ENCODE assay signal across 22 mouse cellular contexts in genomic region chr16:42505107-42505506, GRCm38 (mm10).
DNase-seq lines count a peak whose midpoint lies in the region; ATAC-seq and TF ChIP-seq lines count a peak whose summit lies in the region.
"Had no signal": no experiment of that assay in that cellular context is flagged by ENCODE, and none has a peak within 500 bp of the region (broad histone marks: within the 10 kb centered on the region; RNA-seq: fewer than 3 reads in every experiment).

No protein-coding gene starts in this region.

- DNase-seq in lung, adult 2 months = no peak
- peak; percentile 66 for DNase-seq in lung, postnatal 0 days (ENCODE audit: low spot score)
- peak; percentile 45 for DNase-seq in lung, postnatal 10 days
- peak; percentile 50 for DNase-seq in lung, postnatal 36 days
- DNase-seq in kidney, adult 9 months = no peak
- DNase-seq: adrenal gland, adult 2 months; adrenal gland, postnatal 10 days; adrenal gland, postnatal 25 days; cerebellum, adult 11 months; cerebellum, adult 18-20 months; cerebellum, adult 8-10 months; cerebellum, adult 9-11 months; cerebellum, postnatal 14 days; cerebellum, postnatal 36 days; embryo, embryonic 11 days had no signal

- H3K27ac ChIP-seq in lung, embryonic 16.5 days (ENCODE audit: low read length) = no peak overlapping the region
- no peak overlapping the region for H3K27ac ChIP-seq in lung, postnatal 0 days (ENCODE audit: low read length)
- H3K27ac ChIP-seq in intestine, embryonic 16.5 days (ENCODE audit: low read length) = no peak overlapping the region
- H3K27ac ChIP-seq: embryonic facial prominence, embryonic 13.5 days; embryonic facial prominence, embryonic 15.5 days; forebrain, embryonic 13.5 days; forebrain, embryonic 15.5 days had no signal

- no peak for TF ChIP-seq CTCF in lung, adult 2 months (IDR thresholded peaks at IDR 0.05; ENCODE audit: insufficient read depth, low read length)
- no peak for TF ChIP-seq CTCF in lung, postnatal 0 days (IDR thresholded peaks at IDR 0.05)

- H3K4me2 ChIP-seq in lung, embryonic 16.5 days (ENCODE audit: low read depth, low read length) = no peak overlapping the region
- H3K4me2 ChIP-seq in lung, postnatal 0 days (replicated peaks; ENCODE audit: low read depth, low read length) = no peak overlapping the region
- no peak overlapping the region for H3K4me2 ChIP-seq in intestine, embryonic 16.5 days (ENCODE audit: low read depth, low read length)
- H3K4me2 ChIP-seq: embryonic facial prominence, embryonic 13.5 days; embryonic facial prominence, embryonic 15.5 days; forebrain, embryonic 13.5 days; forebrain, embryonic 15.5 days had no signal

- H3K9me3 ChIP-seq in lung, embryonic 16.5 days (ENCODE audit: control insufficient read depth, low read length) = no peaks in the 10 kb centered on the region
- H3K9me3 ChIP-seq in lung, postnatal 0 days (ENCODE audit: low read length) = no peaks in the 10 kb centered on the region
- H3K9me3 ChIP-seq in intestine, embryonic 16.5 days (ENCODE audit: control insufficient read depth, low read length) = no peaks in the 10 kb centered on the region
- H3K9me3 ChIP-seq: embryonic facial prominence, embryonic 13.5 days; embryonic facial prominence, embryonic 15.5 days; forebrain, embryonic 13.5 days; forebrain, embryonic 15.5 days had no signal

- no peaks in the 10 kb centered on the region for H3K27me3 ChIP-seq in lung, embryonic 16.5 days (ENCODE audit: control insufficient read depth, insufficient read depth, low read depth, low read length)
- H3K27me3 ChIP-seq in lung, postnatal 0 days (replicated peaks; ENCODE audit: insufficient read depth, low read length) = no peaks in the 10 kb centered on the region
- H3K27me3 ChIP-seq in intestine, embryonic 16.5 days (replicated peaks; ENCODE audit: control insufficient read depth, insufficient read depth, low read length) = no peaks in the 10 kb centered on the region
- H3K27me3 ChIP-seq: embryonic facial prominence, embryonic 13.5 days; embryonic facial prominence, embryonic 15.5 days; forebrain, embryonic 13.5 days; forebrain, embryonic 15.5 days had no signal

- peak; percentile 36; the same call in 1 of the 2 replicates for ATAC-seq in lung, embryonic 16.5 days (ENCODE audit: low read depth)
- peak; percentile 87 for ATAC-seq in lung, postnatal 0 days
- no peak for ATAC-seq in intestine, embryonic 16.5 days
- ATAC-seq in erythroblast, adult 5-6 weeks (replicated peaks; ENCODE audit: low FRiP score, poor library complexity, severe bottlenecking) = no peak
- ATAC-seq: forebrain, embryonic 13.5 days; forebrain, embryonic 15.5 days had no signal

- no peaks in the 10 kb centered on the region for H3K36me3 ChIP-seq in lung, embryonic 16.5 days (ENCODE audit: control insufficient read depth, insufficient read depth, low read length)
- H3K36me3 ChIP-seq in lung, postnatal 0 days (ENCODE audit: insufficient read depth, low read length) = no peaks in the 10 kb centered on the region
- no peaks in the 10 kb centered on the region for H3K36me3 ChIP-seq in intestine, embryonic 16.5 days (ENCODE audit: control insufficient read depth, insufficient read depth, low read length)
- H3K36me3 ChIP-seq: embryonic facial prominence, embryonic 13.5 days; embryonic facial prominence, embryonic 15.5 days; forebrain, embryonic 15.5 days had no signal

- no peak overlapping the region for H3K4me3 ChIP-seq in lung, embryonic 16.5 days (ENCODE audit: low read length)
- H3K4me3 ChIP-seq in lung, adult 2 months (replicated peaks; ENCODE audit: extremely low read depth, low read depth, low read length) = no peak overlapping the region
- H3K4me3 ChIP-seq in lung, postnatal 0 days (ENCODE audit: low read depth, low read length) = no peak overlapping the region
- no peak overlapping the region for H3K4me3 ChIP-seq in intestine, embryonic 16.5 days (ENCODE audit: low read length)
- H3K4me3 ChIP-seq: embryonic facial prominence, embryonic 13.5 days; embryonic facial prominence, embryonic 15.5 days; forebrain, embryonic 13.5 days; forebrain, embryonic 15.5 days had no signal

- WGBS in lung, embryonic 16.5 days = 21% methylated on average over 9 of the region's 9 CpGs
- WGBS in lung, adult 2 months = 31% methylated on average over 9 of the region's 9 CpGs
- WGBS in lung, postnatal 0 days = 16% methylated on average over 9 of the region's 9 CpGs
- whole genome bisulfite sequencing in intestine, embryonic 16.5 days = 33% methylated on average over 9 of the region's 9 CpGs

- peak; percentile 98 for TF ChIP-seq EP300 in lung, postnatal 0 days (IDR thresholded peaks at IDR 0.05)

- no peak overlapping the region for H3K9ac ChIP-seq in lung, embryonic 16.5 days (ENCODE audit: low read length)
- H3K9ac ChIP-seq in lung, postnatal 0 days (replicated peaks; ENCODE audit: low read depth) = no peak overlapping the region
- no peak overlapping the region for H3K9ac ChIP-seq in intestine, embryonic 16.5 days (ENCODE audit: low read depth, low read length)
- H3K9ac ChIP-seq: embryonic facial prominence, embryonic 13.5 days; embryonic facial prominence, embryonic 15.5 days; forebrain, embryonic 13.5 days; forebrain, embryonic 15.5 days had no signal

- H3K4me1 ChIP-seq in lung, embryonic 16.5 days (replicated peaks; ENCODE audit: control insufficient read depth, insufficient read depth, low read length) = no peaks in the 10 kb centered on the region
- no peaks in the 10 kb centered on the region for H3K4me1 ChIP-seq in lung, adult 2 months (ENCODE audit: control insufficient read depth, insufficient read depth, low read length)
- H3K4me1 ChIP-seq in lung, postnatal 0 days (ENCODE audit: insufficient read depth, low read depth, low read length) = no peaks in the 10 kb centered on the region
- no peaks in the 10 kb centered on the region for H3K4me1 ChIP-seq in intestine, embryonic 16.5 days (ENCODE audit: control insufficient read depth, insufficient read depth, low read length)
- H3K4me1 ChIP-seq: embryonic facial prominence, embryonic 13.5 days; embryonic facial prominence, embryonic 15.5 days; forebrain, embryonic 13.5 days; forebrain, embryonic 15.5 days had no signal

- TF ChIP-seq POLR2A in lung, adult 2 months (IDR thresholded peaks at IDR 0.05; ENCODE audit: borderline replicate concordance, extremely low read depth, low read depth, low read length) = no peak

Comparison
In these comparisons a context has a peak if more than half of its experiments do, and no peak if none do; other contexts are left out.
1. DNase-seq: peak in lung, postnatal 0 days (single experiment), lung, postnatal 10 days (single experiment) and lung, postnatal 36 days (single experiment); none in lung, adult 2 months (single experiment) and kidney, adult 9 months (single experiment).
2. ATAC-seq: peak in lung, embryonic 16.5 days (single experiment) and lung, postnatal 0 days (single experiment); none in intestine, embryonic 16.5 days (single experiment) and erythroblast, adult 5-6 weeks (single experiment).